Mouse (Mus musculus): ENCODE measurements around the gene Ski.

DNA sequence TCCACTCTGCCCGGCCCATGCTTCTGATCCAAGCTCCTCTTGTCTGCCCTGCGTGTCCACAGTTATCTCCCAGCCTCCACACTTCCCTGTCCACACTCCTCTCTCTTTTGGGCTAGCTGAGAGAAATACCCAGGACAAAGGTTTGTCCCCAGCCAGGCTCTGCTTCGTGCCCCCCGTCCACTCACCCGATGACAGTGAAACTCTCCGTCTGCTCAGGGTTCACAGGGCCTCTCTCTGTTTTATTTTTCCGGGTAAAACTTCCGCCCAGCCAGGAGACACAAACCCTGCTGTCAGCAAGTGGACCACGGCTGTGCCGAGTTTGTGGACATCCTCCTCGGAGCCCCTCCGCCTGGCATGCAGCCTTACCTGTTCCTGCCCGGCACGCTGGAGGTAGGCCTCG is 94.0 kb downstream of the Ski start:
- no peak for TF ChIP-seq CTCF (IDR thresholded peaks at IDR 0.05; ENCODE audit: borderline replicate concordance, extremely low read depth, insufficient read depth, insufficient read length)
- TF ChIP-seq POLR2A (IDR thresholded peaks at IDR 0.05; ENCODE audit: borderline replicate concordance, extremely low read depth, insufficient read depth, insufficient read length, poor library complexity, severe bottlenecking): no peak
